Mouse (Mus musculus) ES-E14 (cell line): ENCODE measurements around the gene Il1r1. TPM values are rescaled to one million over a fixed set of nuclear protein-coding genes. Genes with fewer than 3 reads are reported as not detected.

Experiments used
- DNase-seq: peaks from one replicate; pipeline ENCODE4 v3.0.0-alpha.2; 2013; ENCODE audit warnings: low read depth, low spot score
- H3K27ac ChIP-seq: 2 replicates; pipeline ENCODE4 v1.5.1; 2012; ENCODE audit warnings: low read depth, mild to moderate bottlenecking, low read length, moderate library complexity, mixed read lengths; ENCODE audit not compliant: poor library complexity, insufficient read depth, severe bottlenecking
- H3K36me3 ChIP-seq: 2 replicates; pipeline ENCODE4 v1.6.1; 2012; ENCODE audit warnings: mild to moderate bottlenecking, low read length, moderate library complexity, mixed read lengths; ENCODE audit not compliant: control insufficient read depth, poor library complexity, insufficient read depth, severe bottlenecking
- H3K4me1 ChIP-seq, 2 experiments: fragments of 150-350 bp in 1 of 2; sonication (generic) in 1 of 2; 2 replicates each; pipeline ENCODE4 v1.6.1; 2012; ENCODE audit warnings: low read length in 2 of 2, mild to moderate bottlenecking in 1 of 2, mixed read lengths in 1 of 2; ENCODE audit not compliant: control insufficient read depth in 2 of 2, insufficient read depth in 2 of 2, poor library complexity in 1 of 2
- H3K4me3 ChIP-seq, 2 experiments: fragments of 150-350 bp in 1 of 2; sonication (generic) in 1 of 2; 2 replicates each; pipeline ENCODE4 v1.5.1; 2012; ENCODE audit warnings: low read length in 2 of 2, low read depth in 1 of 2, mild to moderate bottlenecking in 1 of 2, mixed read lengths in 1 of 2; ENCODE audit not compliant: insufficient read depth in 1 of 2, poor library complexity in 1 of 2, severe bottlenecking in 1 of 2
- H3K9ac ChIP-seq: 2 replicates; pipeline ENCODE4 v1.6.1; 2012; ENCODE audit warnings: low read depth, mild to moderate bottlenecking, low read length, mixed read lengths; ENCODE audit not compliant: poor library complexity, insufficient read depth, severe bottlenecking
- H3K9me3 ChIP-seq: fragments of 150-350 bp; sonication (generic); 2 replicates; pipeline ENCODE4 v1.6.1; 2012; ENCODE audit warnings: low read depth, mild to moderate bottlenecking, low read length; ENCODE audit not compliant: control insufficient read depth, insufficient read depth
- CHD2 ChIP-seq: IDR thresholded peaks from 2 replicates; pipeline ENCODE4 v1.6.1; 2014; ENCODE audit warnings: mild to moderate bottlenecking, low read depth, low read length, inconsistent platforms
- HCFC1 ChIP-seq: IDR thresholded peaks from 2 replicates; pipeline ENCODE4 v1.6.1; 2012; ENCODE audit warnings: low read length, inconsistent platforms, borderline replicate concordance; ENCODE audit not compliant: insufficient read depth
- MAFK ChIP-seq: IDR thresholded peaks from 2 replicates; pipeline ENCODE4 v1.6.1; 2014; ENCODE audit warnings: mild to moderate bottlenecking, low read depth, low read length, inconsistent platforms; ENCODE audit not compliant: insufficient read depth
- ZC3H11A ChIP-seq: IDR thresholded peaks from 2 replicates; pipeline ENCODE4 v1.6.1; 2012; ENCODE audit warnings: low read depth, mild to moderate bottlenecking, inconsistent platforms, low read length, borderline replicate concordance
- ZNF384 ChIP-seq: IDR thresholded peaks from 2 replicates; pipeline ENCODE4 v1.6.1; 2012; ENCODE audit warnings: low read depth, low read length, inconsistent platforms
- in situ Hi-C, 2 experiments: fragments of 600-800 bp; cut with MboI; formaldehyde crosslinking; loops; one replicate each; pipeline ENCODE4 v1.15.1; 2025; ENCODE audit warnings: low sequenced_read_pairs in 2 of 2, inconsistent platforms in 1 of 2; ENCODE audit not compliant: unreplicated experiment in 2 of 2
- total RNA-seq: library from RNA; depleted of rRNA; stranded (reverse); fragments of 300-350 nt; gene quantifications from 2 replicates; pipeline ENCODE4 v1.2.3, GENCODE M21; 2012

Gene Il1r1
- total RNA-seq, 1 experiment, result 0.36 TPM

GRCm38 (mm10) chr1:40321824-40322223 is 96.9 kb downstream of the Il1r1 start:
- H3K9me3 ChIP-seq, result no peaks in the 10 kb centered on the region
- no peaks in the 10 kb centered on the region for H3K36me3 ChIP-seq
- H3K27ac ChIP-seq, result no peak overlapping the region
- no peak for DNase-seq
- no peak overlapping the region for H3K4me3 ChIP-seq
- no peak for TF ChIP-seq HCFC1
- TF ChIP-seq CHD2, result no peak
- H3K9ac ChIP-seq, result no peak overlapping the region
- in situ Hi-C loops, result no loop called here
- H3K4me1 ChIP-seq, result peaks cover 0 to 4% of the 10 kb centered on the region in 2 experiments; a peak in 1 of 4 replicates

GRCm38 (mm10) chr1:40322543-40322942 is 97.7 kb downstream of the Il1r1 start:
- Histone ChIP-seq H3K4me1 (peaks cover 0 to 4% of the 10 kb centered on the region in 2 experiments; a peak in 1 of 4 replicates), H3K36me3 (no peaks in the 10 kb centered on the region), H3K4me3 (no peak overlapping the region), H3K9ac (no peak overlapping the region), H3K9me3 (no peaks in the 10 kb centered on the region), H3K27ac (no peak overlapping the region)
- in situ Hi-C loops, result no loop called here
- TF ChIP-seq ZC3H11A (no peak), MAFK (no peak), CHD2 (no peak), ZNF384 (no peak), HCFC1 (no peak)
- no peak for DNase-seq

GRCm38 (mm10) chr1:40324457-40324856 is 99.6 kb downstream of the Il1r1 start, which contains the start of gene Il1rl2:
Gene Il1rl2, plus strand, starts transcription at chr1:40324610.
- no peak within 1 kb of the TSS for H3K9ac ChIP-seq
- in situ Hi-C loops, result no loop called here
- no peak within 1 kb of the TSS for H3K27ac ChIP-seq
- DNase-seq, result no peak
- H3K36me3 ChIP-seq, result no peaks in the 10 kb centered on the region
- H3K4me3 ChIP-seq, result peak within 1 kb of the TSS in 1 of 2 experiments; percentile 55; a peak in 1 of 4 replicates
- H3K9me3 ChIP-seq, result no peaks in the 10 kb centered on the region
- peaks cover 0 to 4% of the 10 kb centered on the region in 2 experiments; a peak in 1 of 4 replicates for H3K4me1 ChIP-seq
- no peak for TF ChIP-seq CHD2
- no peak for TF ChIP-seq MAFK

GRCm38 (mm10) chr1:40324955-40325702 is 100.2 kb downstream of the Il1r1 start:
- no peak for TF ChIP-seq ZC3H11A
- Histone ChIP-seq H3K36me3 (no peaks in the 10 kb centered on the region), H3K9ac (no peak overlapping the region), H3K4me3 (peak overlapping the region; percentile 42 to 55; a peak in 2 of 4 replicates), H3K9me3 (no peaks in the 10 kb centered on the region), H3K27ac (no peak overlapping the region), H3K4me1 (peaks cover 0 to 4% of the 10 kb centered on the region in 2 experiments; a peak in 1 of 4 replicates)
- DNase-seq, result no peak
- in situ Hi-C loops, result no loop called here

- in situ Hi-C loops, result no loop called here
- Histone ChIP-seq H3K27ac (no peak overlapping the region), H3K9me3 (no peaks in the 10 kb centered on the region), H3K4me3 (peak overlapping the region; percentile 42 to 55), H3K36me3 (no peaks in the 10 kb centered on the region), H3K9ac (peak overlapping the region; percentile 27), H3K4me1 (peaks cover 0 to 4% of the 10 kb centered on the region in 2 experiments; a peak in 1 of 4 replicates)
- no peak for TF ChIP-seq HCFC1
- no peak for TF ChIP-seq ZC3H11A
- TF ChIP-seq MAFK, result no peak
- TF ChIP-seq ZNF384, result no peak
- no peak for TF ChIP-seq CHD2
- no peak for DNase-seq
Observed at GRCm38 (mm10) chr1:40325711-40326327, 100.9 kb downstream of the Il1r1 start.
